Mouse (Mus musculus) heart, embryonic 16.5 days (tissue): Measurements from ENCODE around the gene Elavl4. TPM values are rescaled to one million over a fixed set of nuclear protein-coding genes. Genes with fewer than 3 reads are reported as not detected.

ENCODE experiments used
- ATAC-seq: fragments of 200-750 bp; cut with Nextera tagmentation; replicated peaks from 2 replicates; pipeline ENCODE4 v1.8.0; 2017; ENCODE audit warnings: moderate number of reproducible peaks; ENCODE audit not compliant: insufficient read depth, low FRiP score; ENCODE audit errors: extremely low read depth
- H3K27ac ChIP-seq: fragments of 300-500 bp; sonication (generic); 2 replicates; pipeline ENCODE4 v1.5.1; 2014; ENCODE audit warnings: mild to moderate bottlenecking, low read length, control low read depth, moderate library complexity
- H3K27me3 ChIP-seq: fragments of 300-500 bp; sonication (generic); 2 replicates; pipeline ENCODE4 v1.6.1; 2014; ENCODE audit warnings: low read length, mixed read lengths; ENCODE audit not compliant: control insufficient read depth, insufficient read depth
- H3K36me3 ChIP-seq: fragments of 300-500 bp; sonication (generic); 2 replicates; pipeline ENCODE4 v1.6.1; 2014; ENCODE audit not compliant: control insufficient read depth, insufficient read depth
- H3K4me1 ChIP-seq: fragments of 300-500 bp; sonication (generic); 2 replicates; pipeline ENCODE4 v1.6.1; 2014; ENCODE audit warnings: low read length, mixed read lengths; ENCODE audit not compliant: control insufficient read depth, insufficient read depth
- H3K4me2 ChIP-seq: fragments of 300-500 bp; sonication (generic); 2 replicates; pipeline ENCODE4 v1.6.1; 2014; ENCODE audit warnings: low read depth, mild to moderate bottlenecking, control low read depth, low read length
- H3K4me3 ChIP-seq: fragments of 300-500 bp; sonication (generic); 2 replicates; pipeline ENCODE4 v1.5.1; 2014; ENCODE audit warnings: mild to moderate bottlenecking, control low read depth, low read length
- H3K9ac ChIP-seq: fragments of 300-500 bp; sonication (generic); 2 replicates; pipeline ENCODE4 v1.6.1; 2014; ENCODE audit warnings: low read length, control low read depth
- H3K9me3 ChIP-seq: fragments of 300-500 bp; sonication (generic); replicated peaks from 2 replicates; pipeline ENCODE4 v1.6.1; 2016; ENCODE audit warnings: low read length; ENCODE audit not compliant: control insufficient read depth
- WGBS: fragments of 180-500 bp; shearing (Covaris S2); extraction: QIAGEN DNeasy Blood & Tissue Kit; methylation state at CpG from one replicate; pipeline ENCODE4 v1.1.7; 2014; 5-methylcytosine and 5-hydroxymethylcytosine counted together
- polyA plus RNA-seq: library from polyadenylated mRNA; unstranded; fragments of >200 nt; fragmentation: Nextera tagmentation; extraction: Ambion mirVana; gene quantifications from 2 replicates; pipeline ENCODE4 v1.2.1, GENCODE M21; 2015

The Elavl4 gene
- polyA plus RNA-seq, 1 experiment from 2014 or later = 3.5 TPM

DNA sequence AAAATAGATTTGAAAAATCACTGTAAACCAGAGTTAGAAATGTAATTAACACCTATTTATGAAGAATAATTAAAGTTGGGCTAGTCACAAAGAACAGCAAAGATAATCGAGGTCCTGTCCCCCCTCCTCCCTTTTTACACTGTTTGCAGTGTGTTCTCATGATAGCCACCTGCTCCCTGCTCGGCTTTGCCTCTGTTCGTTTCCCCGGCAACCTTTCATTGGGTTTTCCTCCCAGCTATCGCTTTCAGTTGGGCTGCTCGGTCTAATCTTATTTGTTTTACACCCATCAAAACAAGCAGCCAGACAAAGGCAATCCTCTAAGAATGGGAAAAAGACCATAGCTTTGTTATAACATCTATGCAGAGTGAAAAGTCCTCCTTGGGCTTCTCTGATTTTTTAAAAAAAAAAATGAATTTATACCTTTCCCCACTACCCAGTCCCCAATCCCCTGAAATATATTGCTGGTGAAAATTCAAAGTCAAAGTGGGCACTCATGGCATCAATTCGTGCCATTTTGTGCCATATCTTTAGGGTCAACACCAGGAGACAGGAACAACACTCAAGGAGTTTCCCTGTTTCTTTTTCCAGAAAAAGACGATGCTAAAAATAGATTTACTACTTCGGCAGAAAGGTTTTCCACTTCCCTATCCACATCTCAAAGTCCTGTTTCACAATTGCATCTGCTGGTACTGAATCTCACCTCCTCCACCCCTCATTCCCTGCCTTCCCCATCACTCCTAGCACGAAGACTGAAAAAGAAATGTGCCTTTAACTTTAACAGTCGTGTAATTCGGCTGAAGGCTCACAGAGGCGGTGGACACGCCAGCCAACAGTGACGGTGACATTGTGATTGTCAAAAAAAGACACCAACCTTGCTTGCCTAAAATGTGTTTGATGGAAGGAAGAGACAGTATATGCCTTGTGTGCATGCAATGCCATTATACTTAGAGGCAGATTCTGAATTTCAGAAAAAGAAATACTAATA, 66.1 kb downstream of the Elavl4 start:
- H3K4me3 ChIP-seq = peak overlapping the region; percentile 26
- no peaks in the 10 kb centered on the region for H3K27me3 ChIP-seq
- peak overlapping the region; percentile 57 for H3K4me2 ChIP-seq
- no peaks in the 10 kb centered on the region for H3K36me3 ChIP-seq
- H3K4me1 ChIP-seq = peaks cover 11% of the 10 kb centered on the region
- no peak overlapping the region for H3K27ac ChIP-seq
- ATAC-seq = no peak; the same call in 1 of the 2 replicates
- H3K9ac ChIP-seq = no peak overlapping the region
- WGBS = 15% methylated on average over 15 of the region's 15 CpGs
- no peaks in the 10 kb centered on the region for H3K9me3 ChIP-seq

DNA sequence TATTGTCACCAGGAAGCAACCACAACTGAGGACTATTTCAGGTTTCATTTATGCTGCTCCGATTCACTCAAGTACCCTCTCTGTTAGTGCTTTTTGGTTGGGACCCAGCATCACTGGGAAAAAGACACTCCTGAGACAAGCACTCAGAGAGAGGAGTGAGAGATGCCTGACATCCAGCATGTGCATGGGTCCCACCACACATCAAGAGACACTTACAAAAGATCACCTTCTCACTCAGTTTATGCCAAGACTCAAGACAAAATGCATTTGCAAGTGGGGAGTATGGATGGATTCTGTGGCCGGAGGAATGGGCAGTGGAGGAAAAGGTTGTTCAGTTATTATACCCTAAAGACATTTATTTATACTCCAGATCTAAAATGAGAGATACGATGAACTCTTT, 67.3 kb downstream of the Elavl4 start:
- H3K27ac ChIP-seq = no peak overlapping the region
- H3K4me1 ChIP-seq = peaks cover 11% of the 10 kb centered on the region
- 84% methylated on average over 3 of the region's 3 CpGs for WGBS
- H3K4me3 ChIP-seq = no peak overlapping the region
- no peak overlapping the region for H3K4me2 ChIP-seq
- ATAC-seq = no peak
- H3K36me3 ChIP-seq = no peaks in the 10 kb centered on the region
- H3K9me3 ChIP-seq = no peaks in the 10 kb centered on the region
- H3K9ac ChIP-seq = no peak overlapping the region
- H3K27me3 ChIP-seq = no peaks in the 10 kb centered on the region

DNA sequence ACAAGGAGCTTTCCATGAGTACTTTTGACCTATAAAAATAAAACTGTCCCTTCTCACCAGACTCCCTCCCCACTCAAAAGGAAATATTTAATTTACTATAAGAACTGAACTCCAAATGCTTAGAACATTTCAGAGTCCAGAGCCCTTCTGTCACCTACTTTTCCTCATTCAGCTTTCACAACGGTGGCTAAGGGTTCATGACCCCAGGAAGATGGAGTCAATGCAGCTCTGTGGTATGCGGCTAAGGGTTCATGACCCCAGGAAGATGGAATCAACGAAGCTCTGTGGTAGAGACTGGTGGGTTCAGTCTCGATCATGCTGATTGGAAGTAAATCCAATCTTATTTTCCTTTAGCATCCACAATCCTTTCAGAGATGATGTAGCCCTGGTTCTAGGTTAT, 81.7 kb downstream of the Elavl4 start:
- 37% methylated on average over 4 of the region's 4 CpGs for WGBS
- Histone ChIP-seq H3K36me3 (no peaks in the 10 kb centered on the region), H3K4me2 (no peak overlapping the region), H3K4me1 (no peaks in the 10 kb centered on the region), H3K4me3 (no peak overlapping the region), H3K9ac (no peak overlapping the region), H3K9me3 (no peaks in the 10 kb centered on the region), H3K27me3 (no peaks in the 10 kb centered on the region), H3K27ac (no peak overlapping the region)
- no peak for ATAC-seq

DNA sequence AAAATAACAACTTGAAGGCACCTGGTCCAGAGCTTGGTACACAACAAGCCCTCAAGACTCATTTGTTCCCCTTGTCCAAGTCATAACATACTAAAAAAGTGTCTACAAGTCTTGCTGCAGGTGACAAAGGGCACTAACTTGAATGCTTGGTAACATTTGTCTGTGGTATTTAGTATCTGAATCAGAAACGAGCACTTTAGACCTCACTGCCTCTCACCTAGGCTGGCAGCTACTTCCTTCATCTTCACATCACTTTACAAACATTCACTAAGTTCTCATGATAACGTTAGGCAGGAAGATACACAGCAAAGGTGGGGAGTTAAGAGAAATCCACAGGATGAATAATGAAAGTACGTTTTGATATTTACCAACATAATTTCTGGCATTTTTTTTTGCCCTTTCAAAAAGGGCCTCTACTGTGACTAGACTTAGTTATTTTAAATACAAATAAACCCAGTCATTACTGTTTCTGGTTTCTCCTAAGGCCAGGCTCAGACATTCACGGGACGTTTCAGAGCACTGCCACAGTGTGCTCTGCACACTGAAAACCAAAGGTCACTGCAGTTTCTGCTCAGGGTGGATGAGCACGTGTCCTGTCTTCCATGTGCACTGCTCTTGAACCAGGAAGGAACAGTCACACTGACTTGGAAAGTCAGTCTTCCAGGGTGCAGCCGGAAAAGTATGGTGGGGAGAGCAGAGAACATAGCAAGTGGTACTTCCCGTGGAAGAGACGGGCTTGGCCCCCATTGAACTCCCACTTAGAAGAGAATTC, 84.7 kb downstream of the Elavl4 start:
- Histone ChIP-seq H3K4me1 (no peaks in the 10 kb centered on the region), H3K9me3 (no peaks in the 10 kb centered on the region), H3K9ac (no peak overlapping the region), H3K4me3 (no peak overlapping the region), H3K27me3 (no peaks in the 10 kb centered on the region), H3K36me3 (no peaks in the 10 kb centered on the region), H3K27ac (no peak overlapping the region), H3K4me2 (no peak overlapping the region)
- 60% methylated on average over 9 of the region's 9 CpGs for WGBS
- ATAC-seq = no peak

DNA sequence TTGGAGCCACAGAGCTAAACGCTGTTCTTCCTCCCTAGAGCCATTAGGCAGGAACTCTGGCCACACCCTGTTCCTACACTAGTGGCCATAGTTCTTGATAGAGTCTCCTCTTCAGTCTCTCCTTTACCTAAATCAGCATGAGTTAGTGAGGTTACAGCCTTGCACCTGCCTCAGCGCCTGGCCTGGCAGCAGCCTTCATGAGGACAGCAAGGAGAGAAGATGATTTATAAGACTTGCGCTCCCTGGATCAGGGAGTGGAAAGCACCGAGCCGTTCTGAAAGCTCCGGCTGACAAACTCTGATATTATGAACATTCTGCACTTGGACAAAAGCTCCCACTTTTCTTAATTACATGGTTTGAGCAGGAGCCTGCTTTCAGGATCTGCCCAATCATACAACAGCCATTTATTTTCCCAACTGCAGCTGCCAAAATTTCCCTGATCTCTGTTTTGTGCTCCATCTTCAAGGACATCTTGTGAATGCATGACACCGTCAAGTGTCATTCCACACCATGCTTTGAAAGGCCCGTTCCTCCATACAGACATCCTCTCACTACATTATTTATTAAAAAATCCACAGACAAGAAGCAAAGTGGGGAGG, 87.3 kb downstream of the Elavl4 start:
- 72% methylated on average over 8 of the region's 8 CpGs for WGBS
- H3K9me3 ChIP-seq = no peaks in the 10 kb centered on the region
- no peaks in the 10 kb centered on the region for H3K36me3 ChIP-seq
- no peak for ATAC-seq
- H3K27me3 ChIP-seq = no peaks in the 10 kb centered on the region
- H3K4me1 ChIP-seq = no peaks in the 10 kb centered on the region
- H3K27ac ChIP-seq = no peak overlapping the region
- no peak overlapping the region for H3K4me2 ChIP-seq
- H3K9ac ChIP-seq = no peak overlapping the region
- H3K4me3 ChIP-seq = no peak overlapping the region

DNA sequence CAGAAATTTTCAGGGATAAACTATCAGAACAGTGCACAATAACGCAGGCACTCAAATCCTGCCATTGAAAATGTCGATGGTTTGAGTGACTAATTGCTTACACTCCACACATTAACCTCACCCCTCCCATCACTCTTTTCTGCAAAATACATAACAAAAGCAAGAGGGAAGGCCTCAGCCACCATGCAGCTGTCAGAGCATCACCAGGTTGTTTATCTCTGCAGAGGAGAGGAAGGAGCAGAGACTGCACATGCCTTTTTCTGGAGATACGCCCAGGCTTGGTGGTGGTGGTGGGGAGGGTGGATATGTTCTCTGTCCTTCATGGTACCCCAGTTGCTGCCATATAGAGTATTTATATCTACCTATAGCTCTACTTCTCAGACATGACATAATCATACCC, 94.3 kb downstream of the Elavl4 start:
- ATAC-seq = no peak
- no peaks in the 10 kb centered on the region for H3K9me3 ChIP-seq
- 54% methylated on average over 3 of the region's 3 CpGs for WGBS

DNA sequence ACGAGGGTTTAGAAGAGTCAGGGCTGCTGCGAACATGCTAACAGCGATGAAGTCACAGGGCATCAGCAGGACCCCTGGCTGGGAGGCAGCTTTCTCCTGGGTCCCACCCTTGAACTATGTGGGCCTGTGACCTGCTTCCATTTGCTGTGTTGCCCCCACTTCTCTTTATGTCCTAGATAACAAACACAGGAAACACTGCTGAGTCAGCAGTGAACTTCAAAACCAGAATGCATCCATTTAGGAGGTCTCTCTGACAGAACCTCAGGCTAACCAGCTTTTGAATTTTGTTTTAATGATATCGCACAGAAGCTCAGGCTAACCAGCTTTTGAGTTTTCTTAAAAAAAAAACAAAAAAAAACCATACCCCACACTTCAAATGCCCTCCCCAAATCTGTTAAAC, 96.1 kb downstream of the Elavl4 start:
- no peak overlapping the region for H3K27ac ChIP-seq
- H3K27me3 ChIP-seq = no peaks in the 10 kb centered on the region
- no peak for ATAC-seq
- no peaks in the 10 kb centered on the region for H3K36me3 ChIP-seq
- H3K4me1 ChIP-seq = peaks cover 3% of the 10 kb centered on the region; the same call in 1 of the 2 replicates
- no peak overlapping the region for H3K9ac ChIP-seq
- WGBS = 82% methylated on average over 4 of the region's 4 CpGs
- H3K4me2 ChIP-seq = no peak overlapping the region
- no peaks in the 10 kb centered on the region for H3K9me3 ChIP-seq
- no peak overlapping the region for H3K4me3 ChIP-seq

More for the DNA sequence above, 94.3 kb downstream of the Elavl4 start:
- Histone ChIP-seq H3K27ac (no peak overlapping the region), H3K9ac (no peak overlapping the region), H3K36me3 (no peaks in the 10 kb centered on the region), H3K4me2 (no peak overlapping the region), H3K4me1 (no peaks in the 10 kb centered on the region), H3K27me3 (no peaks in the 10 kb centered on the region), H3K4me3 (no peak overlapping the region)

DNA sequence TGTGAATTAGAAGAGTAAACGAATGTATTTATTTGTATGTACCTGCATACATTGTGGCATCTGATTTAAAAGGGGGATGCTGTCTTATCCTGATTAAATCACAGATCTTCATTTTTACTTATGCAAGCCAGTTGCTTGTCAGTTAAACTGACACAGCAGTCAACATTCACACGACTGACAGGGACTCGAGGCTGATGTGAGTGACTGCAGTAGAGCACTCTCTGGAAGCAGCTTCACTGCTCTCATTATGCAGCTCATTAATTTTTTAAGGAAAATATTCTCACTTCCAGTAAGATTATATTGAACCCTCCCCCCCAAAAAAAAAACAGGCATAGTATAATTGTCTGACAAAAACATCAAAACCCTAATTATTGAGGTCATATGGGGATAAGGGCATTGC, 101.7 kb downstream of the Elavl4 start:
- WGBS = 68% methylated on average over 3 of the region's 3 CpGs
- Histone ChIP-seq H3K27me3 (no peaks in the 10 kb centered on the region), H3K9me3 (no peaks in the 10 kb centered on the region), H3K9ac (no peak overlapping the region), H3K4me2 (no peak overlapping the region), H3K4me1 (peaks cover 3% of the 10 kb centered on the region; the same call in 1 of the 2 replicates), H3K4me3 (no peak overlapping the region), H3K27ac (no peak overlapping the region), H3K36me3 (no peaks in the 10 kb centered on the region)
- ATAC-seq = no peak

DNA sequence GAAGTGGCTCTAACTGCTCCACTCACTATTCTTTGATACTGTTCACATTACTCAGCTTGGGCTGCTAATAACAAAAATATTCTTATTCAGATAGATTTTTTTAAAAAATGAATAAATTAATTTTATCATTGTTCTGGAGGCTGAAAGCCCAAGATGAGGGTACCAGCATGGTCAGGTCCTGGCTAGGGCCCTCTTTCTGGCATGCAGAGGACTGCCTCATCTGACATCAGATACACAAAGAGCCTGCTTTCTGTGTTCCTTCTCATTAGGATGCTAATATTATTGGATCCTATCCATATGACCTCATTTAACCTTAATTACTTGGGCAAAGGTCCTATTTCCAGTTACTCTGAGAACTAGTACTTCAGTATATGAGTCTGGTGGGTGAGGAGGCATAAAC, 108.8 kb downstream of the Elavl4 start:
- H3K4me2 ChIP-seq = no peak overlapping the region
- H3K9ac ChIP-seq = no peak overlapping the region
- no peaks in the 10 kb centered on the region for H3K9me3 ChIP-seq
- no peaks in the 10 kb centered on the region for H3K27me3 ChIP-seq
- H3K36me3 ChIP-seq = no peaks in the 10 kb centered on the region
- no peak overlapping the region for H3K4me3 ChIP-seq
- H3K4me1 ChIP-seq = no peaks in the 10 kb centered on the region
- H3K27ac ChIP-seq = no peak overlapping the region
- no peak for ATAC-seq
